Mouse (Mus musculus) bone marrow macrophage, adult 2 months (primary cell): ENCODE measurements around the gene Slc12a3. TPM values are rescaled to one million over a fixed set of nuclear protein-coding genes. Genes with fewer than 3 reads are reported as not detected.

ENCODE experiments used
- H3K27ac ChIP-seq: 2 replicates; pipeline ENCODE4 v1.5.1; 2012; ENCODE audit warnings: low read depth, low read length; ENCODE audit not compliant: insufficient read depth
- H3K4me1 ChIP-seq: 2 replicates; pipeline ENCODE4 v1.6.1; 2012; ENCODE audit warnings: low read length; ENCODE audit not compliant: control insufficient read depth, insufficient read depth
- H3K4me3 ChIP-seq: 2 replicates; pipeline ENCODE4 v1.5.1; 2012; ENCODE audit warnings: mild to moderate bottlenecking, low read length, moderate library complexity; ENCODE audit not compliant: insufficient read depth
- CTCF ChIP-seq: IDR thresholded peaks from 2 replicates; pipeline ENCODE4 v1.5.1; 2012; ENCODE audit warnings: low read depth, mild to moderate bottlenecking, low read length, moderate library complexity
- POLR2A ChIP-seq: IDR thresholded peaks from 2 replicates; pipeline ENCODE4 v1.6.1; 2012; ENCODE audit warnings: mild to moderate bottlenecking, low read depth, low read length, borderline replicate concordance
- polyA plus RNA-seq: library from polyadenylated mRNA; stranded (reverse); fragments of >200 nt; gene quantifications from 2 replicates; pipeline ENCODE4 v1.2.4, GENCODE M21; 2012; ENCODE audit not compliant: missing spikeins, insufficient read depth, insufficient read length

The Slc12a3 gene
- polyA plus RNA-seq = 1.1 TPM in 1 of 2 replicates, not detected in the other

DNA sequence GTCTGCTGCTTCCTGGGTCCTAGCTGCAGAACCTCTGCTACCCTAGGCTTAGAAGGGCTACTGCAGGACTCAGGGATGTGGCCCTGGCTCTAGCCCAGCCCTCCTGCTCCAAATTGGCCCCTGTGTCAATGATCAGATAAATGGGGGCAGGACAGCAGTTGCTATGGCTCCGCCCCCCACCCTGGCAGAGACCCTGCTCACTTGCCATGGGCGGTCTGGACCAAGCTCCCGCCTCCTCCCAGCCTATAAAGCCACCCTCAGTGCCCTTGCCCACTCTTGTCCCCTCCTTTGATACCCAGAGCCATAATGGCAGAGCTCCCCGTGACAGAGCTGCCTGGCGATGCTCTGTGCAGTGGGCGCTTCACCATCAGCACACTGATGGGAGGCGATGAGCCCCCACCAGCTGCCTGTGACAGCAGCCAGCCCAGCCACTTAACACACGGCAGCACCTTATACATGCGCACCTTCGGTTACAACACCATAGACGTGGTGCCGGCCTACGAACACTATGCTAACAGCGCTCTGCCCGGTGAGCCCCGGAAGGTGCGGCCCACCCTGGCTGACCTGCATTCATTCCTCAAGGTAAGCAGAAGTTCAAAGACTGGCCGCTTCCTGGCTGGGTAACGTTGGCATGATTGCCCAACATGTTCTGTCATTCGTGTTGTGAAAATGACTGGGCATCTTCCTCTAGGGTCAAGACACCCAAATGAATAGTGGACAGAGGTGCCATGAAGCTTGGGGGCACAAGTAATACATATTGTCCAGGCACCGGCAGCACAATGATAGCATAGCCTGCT, at the start of gene Slc12a3:
TSS of gene Slc12a3 (plus strand) at position 270 of the 797 bp plus-strand sequence.
- TF ChIP-seq POLR2A = no peak
- TF ChIP-seq CTCF = no peak
- Histone ChIP-seq H3K4me3 (no peak within 1 kb of the TSS), H3K27ac (no peak within 1 kb of the TSS), H3K4me1 (no peaks in the 10 kb centered on the region)

DNA sequence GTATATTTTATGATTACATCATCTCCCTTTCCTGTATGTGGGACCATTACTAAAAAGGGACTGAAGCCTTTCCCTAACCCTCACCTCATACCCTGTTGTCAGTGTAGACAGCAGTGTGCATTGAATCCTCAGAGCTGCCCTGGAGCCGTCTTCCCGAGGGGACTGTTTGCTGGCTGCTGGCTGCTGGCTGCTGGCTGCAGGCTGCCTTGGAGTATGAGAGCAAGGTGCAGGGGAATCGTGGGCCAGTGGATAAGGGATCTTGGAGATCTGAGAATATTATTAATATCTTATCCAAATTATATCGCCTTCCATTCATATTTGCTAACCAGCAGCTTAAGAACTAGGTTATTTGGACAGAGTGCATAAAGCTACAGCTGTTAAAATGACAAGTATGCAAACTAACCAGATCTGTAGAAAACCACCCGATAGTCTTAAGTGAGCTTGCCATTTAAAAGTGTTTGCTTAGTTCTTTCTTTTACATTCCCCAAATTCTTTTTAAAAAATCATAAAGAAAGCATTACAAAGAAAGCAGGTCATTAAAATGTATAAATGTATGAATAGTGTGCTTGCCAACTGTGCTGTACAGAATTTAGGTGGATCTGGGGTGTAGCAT, 48.9 kb upstream of the Slc12a3 start:
- H3K27ac ChIP-seq = no peak overlapping the region
- no peak for TF ChIP-seq POLR2A
- peaks cover 6% of the 10 kb centered on the region for H3K4me1 ChIP-seq

DNA sequence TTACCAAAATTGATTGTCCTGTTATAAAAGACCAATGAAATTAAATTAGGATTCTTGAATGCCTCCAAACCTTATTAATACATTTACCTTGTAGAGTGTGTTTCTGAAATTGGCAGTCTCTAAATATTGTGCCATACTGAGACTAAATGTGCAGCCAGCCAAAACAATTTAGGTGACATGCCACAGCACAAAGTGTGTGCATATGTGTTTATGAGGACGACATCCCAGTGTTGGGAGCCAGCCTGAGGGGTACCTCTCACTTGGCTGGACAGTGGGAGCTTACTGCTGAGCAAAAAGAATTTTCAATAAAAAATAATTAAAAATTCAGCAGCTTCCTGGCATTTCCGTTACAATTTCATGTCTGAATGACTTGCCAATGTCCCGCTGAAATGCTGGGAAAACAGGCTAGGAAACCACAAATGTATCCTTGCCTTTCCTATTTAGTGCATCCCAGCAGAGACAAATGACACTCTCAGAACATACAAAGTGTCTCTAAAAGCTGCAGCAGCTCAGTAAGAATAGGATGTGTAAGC, 46.5 kb upstream of the Slc12a3 start:
- no peak overlapping the region for H3K27ac ChIP-seq
- H3K4me1 ChIP-seq = peaks cover 6% of the 10 kb centered on the region
- no peak overlapping the region for H3K4me3 ChIP-seq
- TF ChIP-seq POLR2A (no peak), CTCF (no peak)

More for the DNA sequence above, 48.9 kb upstream of the Slc12a3 start:
- no peak overlapping the region for H3K4me3 ChIP-seq

DNA sequence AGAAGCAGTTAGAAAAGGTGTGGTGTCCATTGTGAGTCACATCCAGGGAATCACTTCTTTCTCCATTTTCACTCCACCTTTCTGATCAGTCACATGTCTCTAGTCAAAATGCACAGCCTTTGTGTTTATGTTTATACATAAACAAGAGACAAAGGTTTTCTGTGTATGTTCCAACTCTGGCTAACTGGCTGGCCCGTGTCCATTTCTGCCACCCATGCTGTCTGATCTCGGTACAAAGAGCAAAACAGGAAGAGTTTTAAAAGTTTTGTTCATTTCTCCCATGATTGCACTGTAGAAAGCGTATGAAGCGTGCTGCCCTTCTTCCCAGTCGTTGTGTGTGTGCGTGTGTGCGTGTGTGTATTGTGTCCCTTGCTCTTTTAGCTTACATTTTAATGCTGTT, 44.8 kb upstream of the Slc12a3 start:
- TF ChIP-seq CTCF (no peak), POLR2A (no peak)
- Histone ChIP-seq H3K4me3 (no peak overlapping the region), H3K27ac (no peak overlapping the region), H3K4me1 (peaks cover 6% of the 10 kb centered on the region)

DNA sequence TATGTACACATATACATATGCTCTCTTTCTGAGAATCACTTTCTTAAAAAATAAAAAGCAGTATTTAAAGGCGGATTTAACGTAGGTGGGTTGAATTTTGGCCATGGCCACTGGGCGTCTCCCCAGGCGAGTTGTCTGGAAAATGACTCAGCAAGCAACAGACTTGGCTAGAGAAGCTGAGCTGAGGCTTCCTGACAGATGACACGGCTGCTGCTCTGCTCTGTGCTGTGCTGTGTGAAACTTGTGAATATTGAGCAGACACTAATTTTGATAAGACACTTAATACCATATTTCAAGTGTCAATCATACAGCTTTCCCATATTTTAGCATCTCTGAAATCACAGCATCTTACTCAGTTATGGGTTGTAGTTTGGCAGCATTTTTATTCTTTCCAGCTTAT, 38.4 kb upstream of the Slc12a3 start:
- no peak overlapping the region for H3K4me3 ChIP-seq
- no peak overlapping the region for H3K27ac ChIP-seq
- no peaks in the 10 kb centered on the region for H3K4me1 ChIP-seq
- TF ChIP-seq CTCF (no peak), POLR2A (no peak)

DNA sequence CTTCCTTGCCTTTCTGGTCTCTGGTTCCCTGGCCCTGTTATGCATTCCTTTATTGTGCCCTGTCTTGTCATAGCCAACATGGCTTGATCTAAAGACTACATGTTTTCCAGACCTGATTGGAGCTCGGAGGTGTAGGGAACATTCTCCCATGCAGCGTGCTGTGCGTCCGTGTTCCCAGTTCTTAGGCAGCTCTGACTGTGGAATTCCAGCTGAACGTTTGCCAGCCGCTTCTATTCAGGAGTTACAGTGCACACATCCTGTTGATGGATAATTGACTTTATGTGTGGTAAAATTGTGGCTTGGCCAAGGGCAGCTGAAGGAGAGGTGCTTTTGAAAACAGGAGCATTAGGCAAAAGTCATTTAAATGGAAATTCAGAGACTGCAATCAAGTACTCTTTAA, 36.9 kb upstream of the Slc12a3 start:
- H3K4me3 ChIP-seq = no peak overlapping the region
- TF ChIP-seq CTCF = no peak
- no peak for TF ChIP-seq POLR2A
- no peaks in the 10 kb centered on the region for H3K4me1 ChIP-seq
- no peak overlapping the region for H3K27ac ChIP-seq

DNA sequence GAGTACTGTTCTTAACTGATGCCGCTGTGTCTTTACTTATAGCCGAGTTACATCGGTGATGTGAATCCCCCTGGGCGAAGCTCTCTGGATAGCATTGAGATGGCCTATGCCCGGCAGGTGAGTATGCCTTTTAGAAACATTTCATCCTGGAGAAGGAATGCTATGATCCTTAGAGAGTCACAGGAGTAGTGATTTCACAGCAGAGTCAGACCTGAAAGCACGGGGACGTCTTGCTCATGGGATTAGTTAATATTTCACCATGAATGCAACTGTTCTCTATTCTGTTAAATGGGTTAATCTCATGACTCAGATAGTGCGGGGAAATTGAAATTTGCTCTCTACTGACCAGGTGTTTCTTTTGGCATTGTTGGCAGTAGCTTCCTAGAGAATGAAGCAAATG, 36.4 kb upstream of the Slc12a3 start:
- Histone ChIP-seq H3K27ac (no peak overlapping the region), H3K4me3 (no peak overlapping the region), H3K4me1 (no peaks in the 10 kb centered on the region)
- TF ChIP-seq CTCF (no peak), POLR2A (no peak)

DNA sequence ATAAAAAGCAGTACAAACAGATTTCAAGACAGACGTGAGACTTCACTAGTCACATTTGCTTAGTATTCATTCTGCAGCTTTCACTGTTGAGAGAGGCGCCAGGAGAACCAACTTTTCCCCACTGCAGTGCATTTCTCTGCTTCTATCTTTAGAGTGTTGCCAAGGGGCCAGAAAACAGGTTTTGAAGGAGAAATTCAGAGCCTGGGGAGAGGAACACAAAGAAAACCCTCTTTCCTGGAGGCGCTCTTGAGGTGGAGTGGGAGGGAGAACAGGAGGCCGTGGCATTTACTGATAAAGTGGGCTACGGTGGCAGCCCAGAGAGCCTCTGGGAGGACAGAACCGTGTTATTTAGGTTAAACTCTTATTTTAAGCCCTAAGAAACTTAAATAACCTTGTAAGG, 33.3 kb upstream of the Slc12a3 start:
- Histone ChIP-seq H3K4me3 (no peak overlapping the region), H3K4me1 (no peaks in the 10 kb centered on the region), H3K27ac (no peak overlapping the region)
- TF ChIP-seq POLR2A = no peak
- TF ChIP-seq CTCF = no peak

DNA sequence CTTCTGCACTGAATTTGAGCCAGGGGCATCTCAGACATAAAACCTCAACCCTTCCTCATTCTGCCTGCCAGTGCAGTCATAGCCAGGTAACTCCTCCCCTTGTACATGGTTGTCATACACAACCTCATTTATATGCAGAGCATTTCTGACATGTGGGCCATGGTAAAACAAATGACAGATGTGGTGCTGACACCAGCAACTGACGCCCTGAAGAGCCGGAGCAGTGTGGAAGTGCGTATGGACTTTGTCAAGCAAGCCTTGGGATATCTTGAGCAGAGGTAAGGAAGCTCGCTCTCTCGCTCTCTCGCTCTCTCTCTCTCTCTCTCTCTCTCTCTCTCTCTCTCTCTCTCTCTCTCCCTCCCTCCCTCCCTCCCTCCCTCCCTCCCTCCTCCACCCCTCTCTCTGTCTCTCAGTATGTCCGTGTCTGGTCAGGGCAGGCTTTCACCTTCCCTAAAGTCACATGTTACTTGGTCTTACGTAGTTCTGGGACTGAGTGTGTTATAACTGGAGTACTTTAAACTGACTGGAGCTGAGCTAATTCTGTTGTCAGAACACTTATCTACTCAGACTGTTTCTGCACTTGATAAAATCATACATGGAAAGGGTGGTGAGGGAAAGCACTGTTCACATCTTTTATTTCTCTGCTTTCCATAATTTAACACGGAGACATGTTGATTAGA, 32.5 kb upstream of the Slc12a3 start:
- Histone ChIP-seq H3K4me3 (no peak overlapping the region), H3K4me1 (no peaks in the 10 kb centered on the region), H3K27ac (no peak overlapping the region)
- TF ChIP-seq POLR2A (no peak), CTCF (no peak)
